Mouse (Mus musculus) heart, embryonic 15.5 days (tissue): Measurements from ENCODE around the gene B3galt4. TPM values are rescaled to one million over a fixed set of nuclear protein-coding genes. Genes with fewer than 3 reads are reported as not detected.

ENCODE experiments used
- ATAC-seq: fragments of 200-750 bp; cut with Nextera tagmentation; replicated peaks from 2 replicates; pipeline ENCODE4 v1.8.0; 2017; ENCODE audit warnings: low read depth, moderate TSS enrichment; ENCODE audit not compliant: insufficient number of reproducible peaks, insufficient read depth, low FRiP score
- H3K27ac ChIP-seq: fragments of 300-500 bp; sonication (generic); 2 replicates; pipeline ENCODE4 v1.5.1; 2015; ENCODE audit warnings: mild to moderate bottlenecking, inconsistent platforms
- H3K27me3 ChIP-seq: fragments of 300-500 bp; sonication (generic); 2 replicates; pipeline ENCODE4 v1.6.1; 2015; ENCODE audit warnings: inconsistent platforms
- H3K36me3 ChIP-seq: fragments of 300-500 bp; sonication (generic); 2 replicates; pipeline ENCODE4 v1.6.1; 2015; ENCODE audit warnings: mild to moderate bottlenecking, inconsistent platforms
- H3K4me1 ChIP-seq: fragments of 300-500 bp; sonication (generic); replicated peaks from 2 replicates; pipeline ENCODE4 v1.6.1; 2015; ENCODE audit warnings: inconsistent platforms
- H3K4me2 ChIP-seq: fragments of 300-500 bp; sonication (generic); 2 replicates; pipeline ENCODE4 v1.6.1; 2015; ENCODE audit warnings: inconsistent platforms, mild to moderate bottlenecking, moderate library complexity
- H3K4me3 ChIP-seq: fragments of 300-500 bp; sonication (generic); 2 replicates; pipeline ENCODE4 v1.5.1; 2015; ENCODE audit warnings: mild to moderate bottlenecking, inconsistent platforms
- H3K9ac ChIP-seq: fragments of 300-500 bp; sonication (generic); 2 replicates; pipeline ENCODE4 v1.6.1; 2015; ENCODE audit warnings: mild to moderate bottlenecking, inconsistent platforms
- H3K9me3 ChIP-seq: fragments of 300-500 bp; sonication (generic); replicated peaks from 2 replicates; pipeline ENCODE4 v1.6.1; 2016; ENCODE audit warnings: inconsistent platforms
- WGBS: fragments of 180-500 bp; shearing (Covaris S2); methylation state at CpG from one replicate; pipeline ENCODE4 v1.1.7; 2015; ENCODE audit warnings: mixed read lengths; 5-methylcytosine and 5-hydroxymethylcytosine counted together
- polyA plus RNA-seq: library from polyadenylated mRNA; unstranded; fragments of >200 nt; fragmentation: Nextera tagmentation; extraction: Ambion mirVana; gene quantifications from 2 replicates; pipeline ENCODE4 v1.2.1, GENCODE M21; 2015

Gene B3galt4
- polyA plus RNA-seq, 1 experiment from 2014 or later = 5.1 TPM

DNA sequence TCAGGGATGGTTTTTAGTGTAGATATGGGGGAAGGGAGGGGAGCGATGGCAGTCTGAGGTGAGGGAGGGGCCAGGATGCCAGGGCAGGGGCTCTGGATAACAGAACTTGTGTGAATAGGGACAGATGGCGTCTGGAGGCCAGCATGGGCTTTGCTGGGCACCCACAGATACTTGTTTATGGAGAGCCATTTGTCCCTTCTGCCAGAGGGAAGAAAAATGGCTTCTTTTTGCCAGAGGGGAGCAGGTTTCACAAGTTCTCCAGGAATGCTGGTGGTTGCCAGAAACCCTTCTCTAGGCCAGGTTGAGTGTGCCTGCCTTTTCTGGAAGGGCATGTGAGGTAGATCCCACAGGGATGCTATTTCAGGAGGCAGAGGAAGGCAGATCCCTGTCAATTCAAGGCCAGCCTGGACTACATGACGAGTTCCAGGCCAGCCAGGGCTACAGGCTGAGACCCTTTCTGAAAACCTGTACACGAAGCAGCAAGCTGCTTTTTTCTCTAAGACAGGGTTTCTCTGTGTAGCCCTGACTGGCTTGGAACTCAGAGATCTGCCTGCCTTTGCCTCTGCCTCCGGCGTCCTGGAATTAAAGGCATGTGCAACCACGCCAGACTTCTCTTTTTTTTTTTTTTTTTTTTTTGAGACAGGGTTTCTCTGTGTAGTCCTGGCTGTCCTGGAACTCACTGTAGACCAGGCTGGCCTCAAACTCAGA is 50.9 kb downstream of the B3galt4 start:
- ATAC-seq = no peak
- Histone ChIP-seq H3K36me3 (no peaks in the 10 kb centered on the region), H3K4me3 (no peak overlapping the region), H3K9me3 (no peaks in the 10 kb centered on the region), H3K4me2 (no peak overlapping the region), H3K9ac (0 out of 2 replicates have a peak overlapping the region, but pooled peaks have one; percentile 14), H3K27me3 (no peaks in the 10 kb centered on the region), H3K27ac (no peak overlapping the region), H3K4me1 (peaks cover 5% of the 10 kb centered on the region; the same call in 1 of the 2 replicates)
- WGBS = 49% methylated on average over 7 of the region's 7 CpGs

Other genes starting within 250 kb of the B3galt4 start
- gene March2, start 232.8 kb downstream of the B3galt4 start, polyA plus RNA-seq = 98.6 and 118 TPM in 2 replicates
- 274 and 318 TPM in 2 replicates for gene Rab11b, start 191.0 kb downstream of the B3galt4 start, polyA plus RNA-seq
- 15.4 and 20.0 TPM in 2 replicates for gene Angptl4, start 169.7 kb downstream of the B3galt4 start, polyA plus RNA-seq
- gene Kank3, start 141.0 kb downstream of the B3galt4 start, polyA plus RNA-seq = 44.1 and 52.6 TPM in 2 replicates
- gene Rps28, start 126.9 kb downstream of the B3galt4 start, polyA plus RNA-seq = 456 and 543 TPM in 2 replicates
- gene Ndufa7, start 126.9 kb downstream of the B3galt4 start, polyA plus RNA-seq = 487 and 517 TPM in 2 replicates
- 31.4 and 39.9 TPM in 2 replicates for gene Cd320, start 108.4 kb downstream of the B3galt4 start, polyA plus RNA-seq
- gene Gm7029, start 77.7 kb downstream of the B3galt4 start, polyA plus RNA-seq = not detected in 2 replicates
- gene Kifc1, start 60.8 kb downstream of the B3galt4 start, polyA plus RNA-seq = 5.3 and 7.3 TPM in 2 replicates
- gene Platr17, start 46.4 kb downstream of the B3galt4 start, polyA plus RNA-seq = 0.18 TPM in 1 of 2 replicates, not detected in the other
- 27.1 and 36.7 TPM in 2 replicates for gene Daxx, start 42.1 kb downstream of the B3galt4 start, polyA plus RNA-seq
- 44.3 and 61.3 TPM in 2 replicates for gene Tapbp, start 35.6 kb downstream of the B3galt4 start, polyA plus RNA-seq
- gene Zbtb22, start 35.6 kb downstream of the B3galt4 start, polyA plus RNA-seq = 11.3 and 15.3 TPM in 2 replicates
- gene Rgl2, start 21.9 kb downstream of the B3galt4 start, polyA plus RNA-seq = 34.7 and 44.8 TPM in 2 replicates
- gene Pfdn6, start 11.1 kb downstream of the B3galt4 start, polyA plus RNA-seq = 112 and 115 TPM in 2 replicates
- 16.3 and 24.1 TPM in 2 replicates for gene Wdr46, start 10.8 kb downstream of the B3galt4 start, polyA plus RNA-seq
- 35.5 and 44.7 TPM in 2 replicates for gene Vps52, start 4.3 kb upstream of the B3galt4 start, polyA plus RNA-seq
- 847 and 935 TPM in 2 replicates for gene Rps18, start 4.5 kb upstream of the B3galt4 start, polyA plus RNA-seq
- gene H2-K1, start 48.9 kb upstream of the B3galt4 start, polyA plus RNA-seq = 37.4 and 80.9 TPM in 2 replicates
- 15.8 and 20.8 TPM in 2 replicates for gene Ring1, start 73.2 kb upstream of the B3galt4 start, polyA plus RNA-seq
- 47.4 and 56.2 TPM in 2 replicates for gene H2-Ke6, start 76.6 kb upstream of the B3galt4 start, polyA plus RNA-seq
- gene Slc39a7, start 80.2 kb upstream of the B3galt4 start, polyA plus RNA-seq = 97.8 and 133 TPM in 2 replicates
- gene Rxrb, start 80.3 kb upstream of the B3galt4 start, polyA plus RNA-seq = 26.8 and 38.5 TPM in 2 replicates
- 1.3 and 4.6 TPM in 2 replicates for gene Col11a2, start 87.9 kb upstream of the B3galt4 start, polyA plus RNA-seq
- gene H2-Oa, start 140.9 kb upstream of the B3galt4 start, polyA plus RNA-seq = 0.29 and 0.94 TPM in 2 replicates
- 6.0 and 13.6 TPM in 2 replicates for gene H2-DMa, start 168.1 kb upstream of the B3galt4 start, polyA plus RNA-seq
- gene Brd2, start 171.1 kb upstream of the B3galt4 start, polyA plus RNA-seq = 59.0 and 77.7 TPM in 2 replicates
- gene H2-DMb2, start 191.8 kb upstream of the B3galt4 start, polyA plus RNA-seq = 0.69 and 2.5 TPM in 2 replicates
- 0.34 and 3.2 TPM in 2 replicates for gene H2-DMb1, start 201.6 kb upstream of the B3galt4 start, polyA plus RNA-seq
- gene Tap1, start 236.1 kb upstream of the B3galt4 start, polyA plus RNA-seq = 2.4 and 8.0 TPM in 2 replicates
- gene Psmb9, start 236.3 kb upstream of the B3galt4 start, polyA plus RNA-seq = 3.1 and 22.4 TPM in 2 replicates
- gene Psmb8, start 246.2 kb upstream of the B3galt4 start, polyA plus RNA-seq = 6.3 and 50.4 TPM in 2 replicates